Mouse (Mus musculus) adipose tissue, adult 10 weeks (tissue): ENCODE data around the gene Pgam2. TPM values are rescaled to one million over a fixed set of nuclear protein-coding genes. Genes with fewer than 3 reads are reported as not detected.

Source experiments
- polyA plus RNA-seq: library from polyadenylated mRNA; stranded (reverse); fragments of 350-450 nt; fragmentation: Illumina TruSeq; extraction: RNeasy Lipid Tissue Mini Kit (QIAGEN cat#74804); gene quantifications from one replicate; pipeline ENCODE4 v1.2.3, GENCODE M21; 2014; ENCODE audit warnings: low read depth, low replicate concordance

Pgam2 gene
- polyA plus RNA-seq: 28.0 TPM

GRCm38 (mm10) chr11:5803551-5803981 is at the start of gene Pgam2:
Pgam2 (minus strand) TSS chr11:5803733.

GRCm38 (mm10) chr11:5837251-5838246 is 34.0 kb upstream of the Pgam2 start, which contains the start of gene Polm:
Polm (minus strand) TSS chr11:5838016.

GRCm38 (mm10) chr11:5788056-5789014 is 15.2 kb downstream of the Pgam2 start, which contains the start of gene Dbnl:
Dbnl (plus strand) TSS chr11:5788488.

GRCm38 (mm10) chr11:5761820-5762632 is 41.5 kb downstream of the Pgam2 start, which contains the start of gene Urgcp:
Urgcp (minus strand) TSS chr11:5762376.

Other genes starting within 250 kb of the Pgam2 start
- 5.1 TPM for gene Ankrd36, start 234.0 kb downstream of the Pgam2 start, polyA plus RNA-seq
- gene Mrps24, start 88.1 kb downstream of the Pgam2 start, polyA plus RNA-seq: 55.5 TPM
- gene Urgcp, start 41.4 kb downstream of the Pgam2 start, polyA plus RNA-seq: 17.5 TPM
- gene Dbnl, start 15.2 kb downstream of the Pgam2 start, polyA plus RNA-seq: 52.9 TPM
- 13.6 TPM for gene Polm, start 34.3 kb upstream of the Pgam2 start, polyA plus RNA-seq
- gene Aebp1, start 58.2 kb upstream of the Pgam2 start, polyA plus RNA-seq: 99.7 TPM
- 26.6 TPM for gene Pold2, start 74.6 kb upstream of the Pgam2 start, polyA plus RNA-seq
- gene Myl7, start 95.0 kb upstream of the Pgam2 start, polyA plus RNA-seq: 1.3 TPM
- gene Gck, start 146.3 kb upstream of the Pgam2 start, polyA plus RNA-seq: 2.7 TPM
- gene Ykt6, start 152.0 kb upstream of the Pgam2 start, polyA plus RNA-seq: 83.1 TPM